Mouse (Mus musculus): ENCODE measurements around the gene Phlda2.

Gene Phlda2

GRCm38 (mm10) chr7:143501643-143502417 is 1.1 kb downstream of the Phlda2 start:
- peak; percentile 59 to 60 for DNase-seq (ENCODE audit: low spot score in 2 of 2)

DNA sequence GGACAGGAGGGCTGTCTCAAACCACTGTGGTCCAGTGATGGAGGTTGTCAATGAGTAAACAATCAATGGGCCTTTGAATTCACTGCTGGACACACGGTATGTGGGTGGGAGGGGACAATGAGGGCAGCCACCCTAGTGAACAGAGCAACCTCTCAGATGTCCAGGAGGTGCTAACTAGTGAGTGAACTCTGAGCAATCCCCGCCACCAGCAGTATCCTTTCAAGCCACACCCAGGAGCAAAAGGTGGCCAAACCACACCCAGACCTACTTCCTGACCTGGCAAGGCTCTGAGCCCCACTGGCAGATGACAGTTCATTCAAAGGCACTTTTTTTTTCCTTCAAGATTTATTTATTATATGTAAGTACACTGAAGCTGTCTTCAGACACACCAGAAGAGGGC is 2.0 kb downstream of the Phlda2 start:
- DNase-seq (ENCODE audit: low spot score in 2 of 2), result no peak

DNA sequence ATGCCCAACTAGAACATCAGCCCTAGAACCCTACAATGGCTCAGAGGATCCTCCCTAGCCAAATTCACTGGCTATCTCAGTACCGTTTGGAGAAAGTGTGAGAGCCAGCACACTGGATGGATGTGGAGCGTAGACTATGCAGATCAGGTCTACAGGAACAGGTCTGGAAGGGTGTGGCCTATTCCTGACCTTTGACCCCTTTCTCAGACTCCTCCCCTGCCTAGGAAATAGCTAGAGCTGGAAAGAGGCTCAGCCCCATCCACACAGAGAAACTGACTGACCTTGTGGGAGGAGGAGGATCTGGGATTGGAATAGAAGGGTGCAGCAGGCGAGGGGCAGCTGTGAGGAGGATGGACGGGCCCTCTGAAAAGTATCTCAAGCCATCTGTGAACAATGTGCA is 4.4 kb downstream of the Phlda2 start:
- DNase-seq (ENCODE audit: low spot score in 2 of 2), result no peak

DNA sequence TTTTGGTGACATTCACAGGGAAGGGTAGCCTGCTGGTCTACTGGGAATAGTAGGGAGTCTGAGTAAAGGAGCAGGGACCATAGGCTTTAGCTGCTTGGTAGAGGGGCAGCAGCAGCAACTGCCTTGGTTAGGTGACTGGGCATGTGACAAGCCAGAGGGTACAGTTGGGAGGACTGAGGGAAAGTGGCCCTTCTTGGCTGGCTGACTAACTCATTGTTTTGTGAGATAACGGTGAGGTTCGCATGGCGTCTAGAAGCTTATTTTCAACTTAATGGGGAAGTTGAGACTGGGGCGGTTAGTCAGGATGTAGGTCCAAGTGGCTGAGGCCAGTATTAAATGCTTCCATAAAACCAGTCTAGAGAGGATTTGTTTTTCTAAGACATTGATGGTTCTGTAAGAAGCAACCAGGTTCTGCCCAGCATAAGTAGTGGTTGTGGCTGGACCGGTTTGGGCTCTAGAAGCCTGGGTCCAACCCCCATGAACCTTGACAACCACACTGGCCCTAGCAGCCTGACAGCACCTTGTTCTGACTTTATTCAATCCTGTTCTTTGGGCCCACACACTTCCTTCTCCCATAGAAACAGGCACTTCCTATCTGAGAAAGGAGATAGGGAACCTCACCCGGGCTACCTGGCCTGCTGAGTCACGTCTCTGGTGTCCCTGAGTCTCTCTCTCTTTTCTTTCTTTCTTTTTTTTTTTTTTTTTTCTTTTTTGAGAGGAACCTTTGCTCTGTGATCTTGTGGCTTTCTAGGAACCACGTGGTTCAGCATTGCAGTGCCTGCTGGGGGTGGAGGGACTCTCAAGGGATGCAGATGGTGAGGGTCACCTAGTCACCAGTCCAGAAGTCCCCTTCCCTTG is 7.6 kb downstream of the Phlda2 start:
- no peak for DNase-seq (ENCODE audit: low spot score in 2 of 2)

- no peak for DNase-seq (ENCODE audit: low spot score in 2 of 2)
Measured at GRCm38 (mm10) chr7:143493616-143494126, 9.3 kb downstream of the Phlda2 start.

GRCm38 (mm10) chr7:143489735-143490134 is 13.2 kb downstream of the Phlda2 start:
- no peak for DNase-seq (ENCODE audit: low spot score in 2 of 2)

- DNase-seq (ENCODE audit: low spot score in 2 of 2), result no peak
Measured at GRCm38 (mm10) chr7:143482541-143482940, 20.4 kb downstream of the Phlda2 start.

- DNase-seq (ENCODE audit: low spot score in 2 of 2), result no peak
Measured at GRCm38 (mm10) chr7:143481806-143482387, 21.1 kb downstream of the Phlda2 start.

GRCm38 (mm10) chr7:143480498-143480897 is 22.5 kb downstream of the Phlda2 start:
- DNase-seq (ENCODE audit: low spot score in 2 of 2), result peak in 1 of 2 experiments; percentile 45

DNA sequence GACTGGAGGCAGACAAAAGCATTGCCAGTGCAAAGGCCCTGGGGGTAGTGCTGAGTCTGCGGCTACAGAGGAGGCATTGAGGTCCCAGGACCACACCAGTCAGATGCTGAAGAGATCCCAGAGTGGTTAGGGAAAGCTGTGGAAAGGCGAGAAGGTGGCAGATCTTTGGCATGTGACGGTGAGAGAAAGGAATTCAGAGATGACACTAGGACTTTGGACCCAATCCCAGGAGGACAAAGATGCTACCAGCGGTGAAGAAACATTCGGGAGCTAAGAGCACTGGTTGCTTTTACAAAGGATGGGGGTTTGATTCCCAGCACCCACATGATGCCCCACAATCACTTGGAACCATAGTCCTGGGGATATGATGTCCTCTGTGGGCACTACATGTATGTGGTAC is 25.1 kb downstream of the Phlda2 start:
- DNase-seq (ENCODE audit: low spot score in 2 of 2), result no peak

DNA sequence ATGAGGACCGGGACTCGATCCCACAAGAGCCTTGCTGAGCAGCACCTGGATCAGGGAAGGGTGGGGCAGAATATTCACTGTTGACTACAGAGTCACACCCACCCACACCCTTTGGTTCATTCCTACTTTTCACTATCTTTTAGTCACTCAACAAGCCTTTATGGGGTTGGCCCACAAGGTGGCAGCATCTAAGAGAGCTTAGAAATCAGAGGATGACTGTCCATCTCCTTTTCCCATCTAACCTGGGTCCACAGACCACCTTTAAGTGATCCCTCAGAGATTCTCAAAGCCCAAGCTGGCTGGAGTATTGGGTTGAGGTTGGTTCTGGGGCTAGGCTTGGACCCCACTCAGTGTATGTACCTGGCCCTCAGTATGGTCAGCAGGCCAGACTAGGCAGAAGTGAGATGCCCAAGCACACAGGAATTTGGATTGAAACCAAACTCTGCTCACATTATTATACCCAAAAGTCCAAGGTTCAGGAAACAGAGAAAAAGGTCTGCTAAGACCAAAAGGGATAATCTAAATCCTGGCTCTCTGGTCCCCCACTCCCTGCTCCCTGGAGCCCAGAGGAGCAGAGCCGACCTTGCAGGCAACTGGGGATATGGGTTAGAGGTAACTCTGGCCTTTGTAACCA is 26.1 kb downstream of the Phlda2 start:
- DNase-seq (ENCODE audit: low spot score in 2 of 2), result no peak

- DNase-seq (ENCODE audit: low spot score in 2 of 2), result no peak
Measured at GRCm38 (mm10) chr7:143475876-143476275, 27.1 kb downstream of the Phlda2 start.

- no peak for DNase-seq (ENCODE audit: low spot score in 2 of 2)
Measured at GRCm38 (mm10) chr7:143474811-143475210, 28.1 kb downstream of the Phlda2 start.

DNA sequence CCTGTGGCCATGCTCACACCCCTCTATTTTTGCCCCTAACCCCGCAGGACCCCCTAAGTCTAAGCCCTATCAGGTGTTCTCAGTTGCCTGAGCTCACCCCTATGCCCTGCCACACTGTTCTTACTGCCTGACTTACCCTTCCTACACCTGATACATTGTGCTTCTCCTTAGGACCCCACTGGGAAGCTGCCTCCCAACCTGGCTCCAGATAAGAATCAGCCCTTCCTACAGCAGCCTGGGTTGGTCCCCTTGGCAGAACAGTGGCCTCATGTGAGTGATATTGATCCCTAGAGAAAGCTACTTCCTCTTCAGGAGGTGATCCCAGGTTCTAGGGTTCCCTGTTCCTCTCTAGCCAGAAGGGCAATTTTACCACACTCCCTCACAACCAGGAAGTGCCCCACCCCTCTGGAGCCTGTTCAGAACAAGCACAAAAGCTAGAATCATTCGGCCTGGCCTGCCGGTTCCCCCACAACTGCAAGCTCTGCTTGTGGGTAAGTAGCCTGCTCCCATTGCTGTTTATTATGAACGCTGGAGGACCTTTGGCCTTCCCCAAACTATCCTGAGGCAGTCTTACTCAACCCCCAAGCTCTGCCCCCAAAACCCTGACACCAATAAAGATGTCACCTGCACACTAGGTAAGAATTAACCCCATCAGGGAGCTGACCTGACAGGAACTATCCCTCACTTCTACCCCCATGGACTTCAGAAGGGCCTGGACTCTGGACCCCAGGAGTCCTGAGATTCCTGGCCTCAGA is 29.4 kb downstream of the Phlda2 start, which contains the start of gene Slc22a18:
Gene Slc22a18, plus strand, starts transcription at position 390 of the 755 bp plus-strand sequence.
- no peak for DNase-seq (ENCODE audit: low spot score in 2 of 2)

- DNase-seq (ENCODE audit: low spot score in 2 of 2), result peak; percentile 79 to 89
Measured at GRCm38 (mm10) chr7:143469946-143470345, 33.0 kb downstream of the Phlda2 start.

- DNase-seq (ENCODE audit: low spot score in 2 of 2), result no peak
Measured at GRCm38 (mm10) chr7:143467714-143468113, 35.2 kb downstream of the Phlda2 start.

- DNase-seq (ENCODE audit: low spot score in 2 of 2), result peak; percentile 77 to 84
Measured at GRCm38 (mm10) chr7:143466099-143466677, 36.8 kb downstream of the Phlda2 start.

DNA sequence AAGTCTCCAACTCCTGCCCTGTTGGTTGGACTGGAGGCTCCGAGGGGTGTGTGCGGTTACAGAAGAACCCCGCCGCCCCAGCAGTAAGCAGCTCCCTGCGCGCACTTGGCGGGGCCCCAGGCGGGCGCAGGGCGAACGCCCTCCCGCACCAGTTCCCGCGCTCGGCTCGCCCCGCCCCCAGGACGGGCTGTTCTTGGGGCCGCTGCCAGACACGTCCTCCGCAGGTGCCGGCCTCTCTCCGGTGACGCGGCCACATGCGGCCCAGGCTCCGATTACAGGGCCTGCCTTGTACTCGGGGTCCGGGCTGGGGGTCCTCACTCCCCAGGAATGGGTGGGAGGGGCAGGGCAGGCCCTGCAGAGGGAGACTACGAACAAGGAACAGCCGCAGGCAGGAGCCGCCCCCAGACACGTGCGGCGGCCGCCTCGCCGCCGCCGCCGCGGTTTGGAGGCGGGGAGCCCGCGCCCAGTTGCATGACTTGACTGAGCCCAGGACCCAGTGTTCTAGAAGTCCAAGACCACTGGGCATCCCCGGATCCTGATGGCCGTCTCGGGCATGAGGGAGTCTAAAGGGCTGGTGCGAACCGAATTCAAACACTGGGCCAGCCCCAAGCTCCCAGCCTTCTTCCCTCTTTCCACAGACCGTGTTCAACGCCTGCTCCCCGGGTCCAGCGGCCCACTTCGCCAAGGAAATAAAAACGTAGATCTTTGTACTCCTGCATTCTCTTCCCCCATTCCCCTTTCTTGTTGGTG is 38.0 kb downstream of the Phlda2 start:
- peak in 1 of 2 experiments; percentile 49 for DNase-seq (ENCODE audit: low spot score in 2 of 2)

DNA sequence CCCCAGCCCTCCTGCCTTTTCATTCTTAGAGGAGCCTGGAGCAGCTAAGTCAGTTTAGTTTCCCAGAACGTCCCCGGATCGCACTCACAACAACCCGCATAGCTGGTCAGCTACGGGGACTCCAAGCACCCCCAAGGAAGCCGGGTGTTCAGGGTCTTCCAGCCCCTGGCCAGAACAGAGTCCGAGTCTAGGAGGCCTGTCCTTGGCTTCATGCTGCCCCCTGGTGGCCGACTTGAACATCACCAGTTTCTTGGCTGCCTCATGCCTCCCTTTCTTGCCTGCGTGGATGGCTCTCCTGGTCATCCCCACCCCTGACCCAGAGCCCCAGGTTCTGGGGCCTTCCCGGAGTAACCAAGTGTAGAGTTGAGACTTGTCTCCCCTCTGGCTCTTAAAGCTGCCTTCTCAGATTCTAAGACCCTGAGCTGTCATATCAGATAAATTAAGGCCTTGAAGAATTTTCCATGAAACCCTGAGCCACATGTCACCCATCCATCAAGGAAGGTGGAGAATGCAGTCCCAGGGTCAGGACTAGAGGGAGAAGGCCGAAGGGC is 39.0 kb downstream of the Phlda2 start:
- DNase-seq (ENCODE audit: low spot score in 2 of 2), result peak; percentile 73 to 86

All from right cerebral cortex, postnatal 10 days (tissue).